Mouse (Mus musculus) bone marrow, adult 2 months (tissue): ENCODE data around the gene Slc23a2.

Experiments used
- CTCF ChIP-seq: fragments of 200-500 bp; IDR thresholded peaks from 2 replicates; pipeline ENCODE4 v1.5.1; 2011; ENCODE audit warnings: low read length, control low read depth; ENCODE audit not compliant: control insufficient read depth, insufficient read depth
- POLR2A ChIP-seq: fragments of 200-500 bp; IDR thresholded peaks from 2 replicates; pipeline ENCODE4 v1.6.1; 2011; ENCODE audit warnings: low read depth, mild to moderate bottlenecking, control low read depth, low read length, borderline replicate concordance; ENCODE audit not compliant: control insufficient read depth

GRCm38 (mm10) chr2:132123063-132123462 is 21.8 kb downstream of the Slc23a2 start:
- no peak for TF ChIP-seq CTCF
- TF ChIP-seq POLR2A = no peak
